Mouse (Mus musculus) MEL (cell line): ENCODE data around the gene Igf2r. TPM values are rescaled to one million over a fixed set of nuclear protein-coding genes. Genes with fewer than 3 reads are reported as not detected.

Experiments
- DNase-seq: peaks from one replicate; pipeline ENCODE4 v3.0.0; 2011; ENCODE audit warnings: low read depth, low spot score
- H3K27ac ChIP-seq: 2 replicates; pipeline ENCODE4 v1.5.1; 2012; ENCODE audit warnings: low read depth, mild to moderate bottlenecking, control low read depth, low read length, moderate library complexity; ENCODE audit not compliant: control insufficient read depth
- H3K27me3 ChIP-seq, 2 experiments: fragments of 150-350 bp in 1 of 2; sonication (generic) in 1 of 2; 2 replicates each; pipeline ENCODE4 v1.6.1; 2012; ENCODE audit warnings: low read length in 2 of 2, mild to moderate bottlenecking in 2 of 2, improper control_type of control experiment in 1 of 2, moderate library complexity in 1 of 2; ENCODE audit not compliant: insufficient read depth in 2 of 2, control insufficient read depth in 1 of 2
- H3K36me3 ChIP-seq, 2 experiments: 2 replicates each; pipeline ENCODE4 v1.6.1; 2012 to 2014; ENCODE audit warnings: low read length in 2 of 2, improper control_type of control experiment in 1 of 2, inconsistent platforms in 1 of 2, mild to moderate bottlenecking in 1 of 2; ENCODE audit not compliant: insufficient read depth in 2 of 2, control insufficient read depth in 1 of 2
- H3K4me1 ChIP-seq, 2 experiments: fragments of 150-350 bp in 1 of 2; sonication (generic) in 1 of 2; 2 replicates each; pipeline ENCODE4 v1.6.1; 2012; ENCODE audit warnings: low read length in 2 of 2, improper control_type of control experiment in 1 of 2, mild to moderate bottlenecking in 1 of 2; ENCODE audit not compliant: insufficient read depth in 2 of 2, control insufficient read depth in 1 of 2
- H3K4me3 ChIP-seq, 2 experiments: fragments of 150-350 bp in 1 of 2; sonication (generic) in 1 of 2; 2 replicates each; pipeline ENCODE4 v1.5.1; 2012; ENCODE audit warnings: low read depth in 2 of 2, low read length in 2 of 2, mild to moderate bottlenecking in 2 of 2, moderate library complexity in 2 of 2, control low read depth in 1 of 2, improper control_type of control experiment in 1 of 2; ENCODE audit not compliant: control insufficient read depth in 1 of 2, insufficient read depth in 1 of 2
- H3K79me2 ChIP-seq: 2 replicates; pipeline ENCODE4 v1.6.1; 2012; ENCODE audit warnings: mild to moderate bottlenecking, low read length, moderate library complexity; ENCODE audit not compliant: control insufficient read depth, poor library complexity, insufficient read depth
- H3K9ac ChIP-seq: 2 replicates; pipeline ENCODE4 v1.6.1; 2012; ENCODE audit warnings: low read depth, mild to moderate bottlenecking, control low read depth, low read length, moderate library complexity; ENCODE audit not compliant: control insufficient read depth, poor library complexity, severe bottlenecking
- H3K9me3 ChIP-seq: fragments of 150-350 bp; sonication (generic); replicated peaks from 2 replicates; pipeline ENCODE4 v1.6.1; 2012; ENCODE audit warnings: mild to moderate bottlenecking, low read length, improper control_type of control experiment, moderate library complexity; ENCODE audit not compliant: insufficient read depth
- BHLHE40 ChIP-seq: IDR thresholded peaks from 2 replicates; pipeline ENCODE4 v1.6.1; 2012; ENCODE audit warnings: low read depth, mild to moderate bottlenecking, inconsistent platforms, low read length, improper control_type of control experiment, borderline replicate concordance
- CHD2 ChIP-seq: IDR thresholded peaks from 2 replicates; pipeline ENCODE4 v1.6.1; 2011; ENCODE audit warnings: low read length, improper control_type of control experiment
- ELF1 ChIP-seq: IDR thresholded peaks from 2 replicates; pipeline ENCODE4 v1.6.1; 2014; ENCODE audit warnings: low read depth, mild to moderate bottlenecking, inconsistent platforms, low read length, improper control_type of control experiment, moderate library complexity
- GABPA ChIP-seq: IDR thresholded peaks from 2 replicates; pipeline ENCODE4 v1.6.1; 2012; ENCODE audit warnings: low read depth, mild to moderate bottlenecking, inconsistent platforms, low read length, improper control_type of control experiment, moderate library complexity
- JUND ChIP-seq: IDR thresholded peaks from 2 replicates; pipeline ENCODE4 v1.6.1; 2011; ENCODE audit warnings: low read depth, mild to moderate bottlenecking, improper control_type of control experiment, low read length
- KAT2A ChIP-seq: conservative IDR thresholded peaks from 2 replicates; pipeline ENCODE4 v1.6.1; 2012; ENCODE audit warnings: low read depth, low read length, improper control_type of control experiment, inconsistent platforms
- MAFK ChIP-seq: IDR thresholded peaks from 2 replicates; pipeline ENCODE4 v1.6.1; 2011; ENCODE audit warnings: low read depth, mild to moderate bottlenecking, low read length, improper control_type of control experiment, borderline replicate concordance
- MAX ChIP-seq: IDR thresholded peaks from 2 replicates; pipeline ENCODE4 v1.6.1; 2011; ENCODE audit warnings: low read length, improper control_type of control experiment
- MAZ ChIP-seq: IDR thresholded peaks from 2 replicates; pipeline ENCODE4 v1.6.1; 2012; ENCODE audit warnings: low read depth, mild to moderate bottlenecking, inconsistent platforms, low read length, improper control_type of control experiment
- MYC ChIP-seq: IDR thresholded peaks from 2 replicates; pipeline ENCODE4 v1.6.1; 2011; ENCODE audit warnings: low read depth, mild to moderate bottlenecking, low read length, improper control_type of control experiment, moderate library complexity
- NRF1 ChIP-seq: IDR thresholded peaks from 2 replicates; pipeline ENCODE4 v1.6.1; 2014; ENCODE audit warnings: low read depth, mild to moderate bottlenecking, inconsistent platforms, low read length, improper control_type of control experiment, moderate library complexity; ENCODE audit not compliant: poor library complexity, insufficient read depth, severe bottlenecking
- POLR2AphosphoS2 ChIP-seq: IDR thresholded peaks from 2 replicates; pipeline ENCODE4 v1.6.1; 2011; ENCODE audit warnings: low read length, improper control_type of control experiment
- POLR2AphosphoS5 ChIP-seq: IDR thresholded peaks from 2 replicates; pipeline ENCODE4 v1.6.1; 2012; ENCODE audit warnings: low read depth, borderline replicate concordance, mild to moderate bottlenecking, inconsistent platforms, low read length, moderate library complexity, mixed read lengths
- RCOR1 ChIP-seq: IDR thresholded peaks from 2 replicates; pipeline ENCODE4 v1.6.1; 2012; ENCODE audit warnings: low read depth, mild to moderate bottlenecking, inconsistent platforms, low read length, improper control_type of control experiment
- TBP ChIP-seq: IDR thresholded peaks from 2 replicates; pipeline ENCODE4 v1.8.0; 2011; ENCODE audit warnings: low read depth, low read length, improper control_type of control experiment
- USF1 ChIP-seq: IDR thresholded peaks from 2 replicates; pipeline ENCODE4 v1.6.1; 2014; ENCODE audit warnings: low read depth, mild to moderate bottlenecking, inconsistent platforms, low read length, improper control_type of control experiment, moderate library complexity
- USF2 ChIP-seq, 2 experiments: IDR thresholded peaks; 2 replicates each; pipeline ENCODE4 v1.6.1; 2011 to 2012; ENCODE audit warnings: improper control_type of control experiment in 2 of 2, low read length in 2 of 2, borderline replicate concordance in 1 of 2, inconsistent platforms in 1 of 2, low read depth in 1 of 2, mild to moderate bottlenecking in 1 of 2; ENCODE audit not compliant: insufficient read depth in 1 of 2
- ZC3H11A ChIP-seq: IDR thresholded peaks from 2 replicates; pipeline ENCODE4 v1.6.1; 2012; ENCODE audit warnings: low read depth, mild to moderate bottlenecking, inconsistent platforms, low read length, improper control_type of control experiment
- polyA plus RNA-seq, 2 experiments: library from polyadenylated mRNA; stranded (reverse) in 1 of 2; unstranded in 1 of 2; fragments of >175 nt in 1 of 2; fragments of >200 nt in 1 of 2; gene quantifications; 2 replicates each; pipeline versions ENCODE4 v1.2.1 to v1.2.4; 2012; ENCODE audit warnings: low replicate concordance in 2 of 2, low read depth in 1 of 2; ENCODE audit not compliant: insufficient read length in 2 of 2, insufficient read depth in 1 of 2, missing spikeins in 1 of 2
- total RNA-seq: library from RNA; depleted of rRNA; stranded (reverse); fragments of 300-350 nt; gene quantifications from 2 replicates; pipeline ENCODE4 v1.2.3, GENCODE M21; 2012

Igf2r gene
- total and polyA plus RNA-seq, 3 experiments, result 18.0 to 21.7 (median 18.3) TPM

DNA sequence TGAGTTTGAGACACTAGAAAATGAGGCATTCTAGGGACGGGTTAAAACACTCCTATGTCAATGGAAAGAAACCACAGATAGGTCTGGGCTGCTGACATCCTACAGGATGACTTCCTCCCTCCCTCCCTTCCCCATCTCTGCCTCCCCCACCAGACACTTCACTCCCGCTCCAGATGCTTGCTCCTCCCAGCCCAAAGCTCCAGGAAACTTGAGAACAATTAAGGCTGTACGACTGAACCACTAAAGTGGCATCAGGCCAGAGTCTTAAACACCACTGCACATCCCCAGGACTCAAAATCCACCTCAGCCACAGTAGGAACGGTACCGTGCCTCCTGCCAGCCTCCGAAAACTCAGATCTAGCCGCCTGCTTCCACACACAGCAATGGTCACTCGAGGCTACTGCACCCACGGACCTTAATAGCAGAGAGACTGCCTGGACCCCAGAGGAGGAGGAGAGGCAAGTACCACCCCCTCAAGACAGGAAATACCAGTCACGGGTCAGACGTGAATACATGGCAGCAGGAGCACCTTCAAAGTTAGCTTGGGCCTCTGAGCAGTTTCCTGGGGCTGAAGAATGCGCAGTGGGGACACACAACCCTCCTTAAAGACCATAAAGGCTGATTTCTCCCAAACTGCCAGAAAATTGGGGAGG lies 35.1 kb downstream of the Igf2r start:
- no peak overlapping the region for H3K4me3 ChIP-seq
- DNase-seq, result no peak
- no peak overlapping the region for H3K9ac ChIP-seq
- H3K79me2 ChIP-seq, result no peaks in the 10 kb centered on the region
- no peak overlapping the region for H3K27ac ChIP-seq
- no peaks in the 10 kb centered on the region for H3K9me3 ChIP-seq
- TF ChIP-seq MYC, result no peak
- TF ChIP-seq MAFK, result no peak
- no peak for TF ChIP-seq MAZ
- no peaks in the 10 kb centered on the region for H3K27me3 ChIP-seq
- no peaks in the 10 kb centered on the region; a peak in 1 of 4 replicates for H3K4me1 ChIP-seq
- H3K36me3 ChIP-seq, result no peaks in the 10 kb centered on the region; a peak in 1 of 4 replicates

- TF ChIP-seq GABPA (no peak), POLR2AphosphoS2 (no peak), KAT2A (no peak), RCOR1 (no peak), NRF1 (no peak), ZC3H11A (no peak), ELF1 (no peak), POLR2AphosphoS5 (no peak), USF2 (IDR thresholded peaks at IDR 0.05; ENCODE audit: borderline replicate concordance in 1 of 2, insufficient read depth in 1 of 2, low read depth in 1 of 2, low read length in 2 of 2) (no peak)
- no peaks in the 10 kb centered on the region for H3K79me2 ChIP-seq
- DNase-seq, result peak; percentile 11
- no peak overlapping the region for H3K4me3 ChIP-seq
- H3K9ac ChIP-seq, result no peak overlapping the region
- no peak overlapping the region for H3K27ac ChIP-seq
- H3K27me3 ChIP-seq, result no peaks in the 10 kb centered on the region
- H3K9me3 ChIP-seq, result no peaks in the 10 kb centered on the region
- H3K36me3 ChIP-seq, result no peaks in the 10 kb centered on the region; a peak in 1 of 4 replicates
- H3K4me1 ChIP-seq, result no peaks in the 10 kb centered on the region; a peak in 1 of 4 replicates
Observed at GRCm38 (mm10) chr17:12733128-12733527, 36.3 kb downstream of the Igf2r start.

DNA sequence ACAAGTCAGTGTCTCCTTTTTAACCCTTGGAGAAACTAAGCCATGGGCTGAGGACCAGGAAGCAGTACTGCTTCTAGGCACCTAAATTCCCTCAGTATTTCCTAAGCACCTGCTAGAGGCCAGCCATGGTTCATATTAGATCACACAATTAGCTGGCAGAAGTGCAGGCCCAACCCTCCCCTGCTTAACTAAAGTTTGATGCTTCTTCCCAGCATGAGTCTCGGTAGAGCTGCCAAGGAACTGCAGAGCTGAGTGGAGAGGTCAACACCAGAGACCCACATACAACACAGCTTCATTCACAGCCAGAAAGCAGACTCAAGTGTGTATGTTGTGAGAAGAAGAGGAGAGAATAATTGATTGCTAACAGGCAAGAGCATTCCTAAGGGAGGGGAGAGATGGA lies 40.9 kb downstream of the Igf2r start:
- H3K36me3 ChIP-seq, result peaks cover 0 to 25% of the 10 kb centered on the region in 2 experiments; a peak in 2 of 4 replicates
- no peaks in the 10 kb centered on the region for H3K9me3 ChIP-seq
- no peak for DNase-seq
- H3K4me3 ChIP-seq, result no peak overlapping the region
- H3K79me2 ChIP-seq, result no peaks in the 10 kb centered on the region
- H3K27me3 ChIP-seq, result no peaks in the 10 kb centered on the region
- H3K27ac ChIP-seq, result no peak overlapping the region
- TF ChIP-seq TBP (no peak), CHD2 (no peak), MAZ (no peak), GABPA (no peak), JUND (no peak), MAX (no peak), BHLHE40 (no peak), USF1 (no peak), USF2 (IDR thresholded peaks at IDR 0.05; ENCODE audit: borderline replicate concordance in 1 of 2, insufficient read depth in 1 of 2, low read depth in 1 of 2, low read length in 2 of 2) (no peak), ZC3H11A (no peak)
- no peak overlapping the region for H3K9ac ChIP-seq
- H3K4me1 ChIP-seq, result peaks cover 15 to 28% of the 10 kb centered on the region in 2 experiments
